Mouse (Mus musculus): ENCODE results near the gene Fmo6.

The Fmo6 gene

GRCm38 (mm10) chr1:162912085-162912484 is 25.2 kb downstream of the Fmo6 start:
- no peak for DNase-seq

GRCm38 (mm10) chr1:162901879-162902278 is 35.4 kb downstream of the Fmo6 start:
- no peak for DNase-seq

- no peak for DNase-seq
Measured at GRCm38 (mm10) chr1:162897838-162898811, 39.2 kb downstream of the Fmo6 start, which contains the start of gene Fmo2. Fmo2 (minus strand) TSS chr1:162898726.

GRCm38 (mm10) chr1:162895900-162896299 is 41.4 kb downstream of the Fmo6 start:
- DNase-seq: peak; percentile 86

GRCm38 (mm10) chr1:162893014-162893413 is 44.3 kb downstream of the Fmo6 start:
- DNase-seq: no peak

- no peak for DNase-seq
Measured at GRCm38 (mm10) chr1:162891980-162892451, 45.3 kb downstream of the Fmo6 start.

GRCm38 (mm10) chr1:162888646-162889045 is 48.7 kb downstream of the Fmo6 start:
- DNase-seq: no peak

- DNase-seq: no peak
Measured at GRCm38 (mm10) chr1:162887644-162888043, 49.7 kb downstream of the Fmo6 start.

- no peak for DNase-seq
Measured at GRCm38 (mm10) chr1:162886138-162886816, 51.0 kb downstream of the Fmo6 start.

- no peak for DNase-seq
Measured at GRCm38 (mm10) chr1:162882681-162883080, 54.6 kb downstream of the Fmo6 start.

GRCm38 (mm10) chr1:162879595-162880369 is 57.5 kb downstream of the Fmo6 start:
- peak; percentile 51 for DNase-seq

- no peak for DNase-seq
Measured at GRCm38 (mm10) chr1:162875091-162875490, 62.2 kb downstream of the Fmo6 start.

- DNase-seq: no peak
Measured at GRCm38 (mm10) chr1:162871701-162872311, 65.5 kb downstream of the Fmo6 start.

- DNase-seq: no peak
Measured at GRCm38 (mm10) chr1:162870978-162871377, 66.3 kb downstream of the Fmo6 start.

- no peak for DNase-seq
Measured at GRCm38 (mm10) chr1:162867396-162867795, 69.9 kb downstream of the Fmo6 start.
